Comparison of ENCODE assay signal across 8 mouse cellular contexts in the genomic region with DNA sequence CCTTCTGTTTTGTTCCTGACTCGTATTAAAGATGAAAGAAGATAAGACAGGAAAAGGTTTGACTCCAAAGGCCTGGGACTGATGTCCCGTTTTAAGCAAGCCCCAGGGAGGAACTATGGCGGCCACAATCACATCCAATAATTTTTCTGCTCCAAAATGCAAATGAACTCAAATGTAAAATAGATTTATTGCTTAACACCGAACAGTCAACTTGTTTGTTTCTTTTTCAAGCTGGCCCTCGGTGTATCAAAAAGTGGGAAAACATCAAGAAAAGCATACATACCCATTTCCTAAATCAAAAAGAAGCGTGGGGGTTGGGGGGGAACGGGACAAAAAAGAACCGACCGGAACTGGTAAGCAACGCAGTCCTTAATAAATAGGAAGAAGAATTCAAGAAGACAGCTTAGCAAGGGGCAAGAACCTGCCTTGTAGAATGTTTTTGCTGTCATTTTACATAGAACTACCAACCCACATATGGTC. TPM values are rescaled to one million over a fixed set of nuclear protein-coding genes. Genes with fewer than 3 reads are reported as not detected.
DNase-seq lines count a peak whose midpoint lies in the region; ATAC-seq and TF ChIP-seq lines count a peak whose summit lies in the region.

No protein-coding gene starts in this region.

- no peaks in the 10 kb centered on the region for H3K9me3 ChIP-seq in heart, embryonic 12.5 days (replicated peaks)
- no peaks in the 10 kb centered on the region for H3K9me3 ChIP-seq in G1E (replicated peaks)
- no peaks in the 10 kb centered on the region for H3K9me3 ChIP-seq in heart, embryonic 15.5 days (replicated peaks)
- no peaks in the 10 kb centered on the region for H3K9me3 ChIP-seq in liver, postnatal 0 days (ENCODE audit: low read length)

- peak overlapping the region; percentile 53 for H3K27ac ChIP-seq in heart, embryonic 12.5 days (ENCODE audit: poor library complexity, severe bottlenecking)
- H3K27ac ChIP-seq in heart, embryonic 15.5 days, result peak overlapping the region; percentile 97
- peak overlapping the region; percentile 90 for H3K27ac ChIP-seq in liver, postnatal 0 days (ENCODE audit: low read depth)

- no peak for DNase-seq in heart, postnatal 4 days
- DNase-seq in G1E (ENCODE audit: low spot score), result no peak
- no peak for DNase-seq in liver, postnatal 0 days
- DNase-seq in layer of hippocampus, postnatal 36 days, result no peak
- DNase-seq in layer of hippocampus, postnatal 10 days (ENCODE audit: low spot score in 2 of 2), result no peak

- ATAC-seq in heart, embryonic 12.5 days (ENCODE audit: insufficient number of reproducible peaks, low FRiP score), result no peak
- no peak for ATAC-seq in G1E (ENCODE audit: extremely low read depth, insufficient number of reproducible peaks, low FRiP score, poor library complexity, severe bottlenecking)
- ATAC-seq in heart, embryonic 15.5 days (replicated peaks; ENCODE audit: insufficient number of reproducible peaks, insufficient read depth, low FRiP score, low read depth), result no peak
- ATAC-seq in liver, postnatal 0 days, result no peak
- ATAC-seq in megakaryocyte-erythroid progenitor cell, adult 5-6 weeks (replicated peaks; ENCODE audit: low FRiP score, low TSS enrichment, poor library complexity, severe bottlenecking), result no peak

- peak overlapping the region; percentile 79 for H3K4me2 ChIP-seq in heart, embryonic 12.5 days
- peak overlapping the region; percentile 70 for H3K4me2 ChIP-seq in heart, embryonic 15.5 days
- H3K4me2 ChIP-seq in liver, postnatal 0 days (ENCODE audit: low read depth, low read length), result peak overlapping the region; percentile 73

- 0 out of 2 replicates have a peak overlapping the region, but pooled peaks have one; percentile 34 for H3K9ac ChIP-seq in heart, embryonic 12.5 days
- H3K9ac ChIP-seq in heart, embryonic 15.5 days, result peak overlapping the region; percentile 61; the same call in 1 of the 2 replicates
- peak overlapping the region; percentile 99 for H3K9ac ChIP-seq in liver, postnatal 0 days (replicated peaks)

- H3K36me3 ChIP-seq in heart, embryonic 12.5 days, result no peaks in the 10 kb centered on the region
- peaks cover 41% of the 10 kb centered on the region for H3K36me3 ChIP-seq in G1E (replicated peaks)
- no peaks in the 10 kb centered on the region for H3K36me3 ChIP-seq in heart, embryonic 15.5 days
- H3K36me3 ChIP-seq in liver, postnatal 0 days (replicated peaks; ENCODE audit: insufficient read depth, low read length), result no peaks in the 10 kb centered on the region

- H3K4me3 ChIP-seq in heart, embryonic 12.5 days, result peak overlapping the region; percentile 90
- H3K4me3 ChIP-seq in G1E (ENCODE audit: low read depth, low read length), result peak overlapping the region; percentile 96; the same call in 1 of the 2 replicates
- H3K4me3 ChIP-seq in heart, embryonic 15.5 days, result peak overlapping the region; percentile 96
- H3K4me3 ChIP-seq in liver, postnatal 0 days (ENCODE audit: low read depth, low read length), result peak overlapping the region; percentile 97

- 0 out of 2 replicates have a peak, but pooled peaks have one; percentile 3 for TF ChIP-seq EP300 in liver, postnatal 0 days (IDR thresholded peaks at IDR 0.05; ENCODE audit: low read depth)

- no peak for TF ChIP-seq CTCF in G1E (IDR thresholded peaks at IDR 0.05; ENCODE audit: low read depth, low read length)
- no peak for TF ChIP-seq CTCF in liver, postnatal 0 days (IDR thresholded peaks at IDR 0.05; ENCODE audit: low read depth)

- peaks cover 38% of the 10 kb centered on the region for H3K4me1 ChIP-seq in heart, embryonic 12.5 days (replicated peaks)
- H3K4me1 ChIP-seq in G1E (ENCODE audit: insufficient read depth, low read depth, low read length), result peaks cover 69% of the 10 kb centered on the region
- peaks cover 40% of the 10 kb centered on the region for H3K4me1 ChIP-seq in heart, embryonic 15.5 days (replicated peaks)
- H3K4me1 ChIP-seq in liver, postnatal 0 days (ENCODE audit: insufficient read depth), result peaks cover 47% of the 10 kb centered on the region

- 10% methylated on average over 10 of the region's 10 CpGs for WGBS in heart, embryonic 12.5 days
- 7% methylated on average over 10 of the region's 10 CpGs for WGBS in heart, embryonic 15.5 days
- WGBS in liver, postnatal 0 days (ENCODE audit: insufficient replicate concordance), result 2% methylated on average over 10 of the region's 10 CpGs

- no peaks in the 10 kb centered on the region for H3K27me3 ChIP-seq in heart, embryonic 12.5 days (replicated peaks)
- H3K27me3 ChIP-seq in G1E (ENCODE audit: insufficient read depth, low read length), result no peaks in the 10 kb centered on the region
- H3K27me3 ChIP-seq in heart, embryonic 15.5 days, result no peaks in the 10 kb centered on the region
- no peaks in the 10 kb centered on the region for H3K27me3 ChIP-seq in liver, postnatal 0 days (ENCODE audit: insufficient read depth, low read length)

RNA-seq across cellular contexts. Expression of a gene that starts 15.9 kb away (rescaled TPM):
- polyA plus RNA-seq in heart, embryonic 12.5 days (2016; fragmentation: Nextera tagmentation; extraction: Ambion mirVana), result 3.5 and 3.7 TPM in 2 replicates
- 10 to 100 TPM; 18.8 to 19.3 TPM for total RNA-seq in heart, postnatal 4 days (2021)
- 46.0 and 65.0 TPM in 2 replicates for total RNA-seq in G1E (2014; fragmentation: Nextera tagmentation)
- 46.1 and 46.2 TPM in 2 replicates for total RNA-seq in G1E (2017)
- polyA plus RNA-seq in G1E (2012), result 18.7 and 22.0 TPM in 2 replicates
- polyA plus RNA-seq in heart, embryonic 15.5 days (2015; fragmentation: Nextera tagmentation; extraction: Ambion mirVana), result 2.7 and 3.2 TPM in 2 replicates
- polyA plus RNA-seq in liver, postnatal 0 days (2015; fragmentation: Nextera tagmentation; extraction: Ambion mirVana), result 2.1 and 2.4 TPM in 2 replicates
- total RNA-seq in megakaryocyte-erythroid progenitor cell, adult 5-6 weeks (2014; fragmentation: Nextera tagmentation), result 26.3 and 61.7 TPM in 2 replicates
- total RNA-seq in megakaryocyte-erythroid progenitor cell, adult 5-6 weeks (2017), result 16.2 and 30.3 TPM in 2 replicates
- 1 to 10 TPM; 2.3 to 2.5 TPM for total RNA-seq in layer of hippocampus, postnatal 36 days (2021)
- total RNA-seq in layer of hippocampus, postnatal 10 days (2021), result 1 to 10 TPM; 4.5 to 5.5 TPM

Comparison
In these comparisons a context has a peak if more than half of its experiments do, and no peak if none do; other contexts are left out.
1. H3K9ac ChIP-seq: peak in every context shown above with its lines; median percentile 99 in liver, postnatal 0 days; 61 in heart, embryonic 15.5 days; 34 in heart, embryonic 12.5 days.